Mouse (Mus musculus) neutrophil, adult 5-6 weeks (primary cell): ENCODE results near the gene Zswim4. TPM values are rescaled to one million over a fixed set of nuclear protein-coding genes. Genes with fewer than 3 reads are reported as not detected.

Source experiments
- ATAC-seq: fragments of 151-379, 151-347 bp; 2 replicates; pipeline ENCODE4 v1.8.0; 2017; ENCODE audit warnings: mild to moderate bottlenecking, moderate TSS enrichment; ENCODE audit not compliant: insufficient number of reproducible peaks, poor library complexity, low FRiP score, severe bottlenecking; ENCODE audit errors: extremely low read depth
- total RNA-seq: library from RNA; stranded (forward); fragments of 200-1000 nt; gene quantifications from 2 replicates; pipeline ENCODE4 v1.2.3, GENCODE M21; 2017

Zswim4 gene
- total RNA-seq, 1 experiment from 2014 or later, result 28.4 TPM

GRCm38 (mm10) chr8:84235746-84236409 is 977 bp downstream of the Zswim4 start:
- no peak for ATAC-seq

DNA sequence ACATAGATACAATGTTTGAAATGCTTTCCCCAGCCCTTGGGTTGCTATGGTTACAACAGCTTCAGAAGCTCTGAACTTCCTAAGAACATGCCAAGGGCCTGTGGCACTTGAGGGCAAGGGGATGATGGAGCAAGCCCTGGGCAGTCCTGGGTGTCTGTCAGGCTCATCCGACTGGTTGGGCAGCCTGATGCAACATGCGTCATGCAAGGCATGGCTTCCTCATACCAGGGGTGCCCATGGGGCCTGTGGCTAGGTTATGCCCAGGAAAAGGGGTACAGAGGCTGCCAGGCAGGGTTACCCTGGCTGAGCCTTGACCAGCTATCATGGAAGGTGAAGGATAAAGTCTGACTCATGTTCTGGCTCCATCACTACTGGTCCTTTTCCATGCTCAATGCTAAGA is 3.8 kb downstream of the Zswim4 start:
- peak; percentile 35 for ATAC-seq

DNA sequence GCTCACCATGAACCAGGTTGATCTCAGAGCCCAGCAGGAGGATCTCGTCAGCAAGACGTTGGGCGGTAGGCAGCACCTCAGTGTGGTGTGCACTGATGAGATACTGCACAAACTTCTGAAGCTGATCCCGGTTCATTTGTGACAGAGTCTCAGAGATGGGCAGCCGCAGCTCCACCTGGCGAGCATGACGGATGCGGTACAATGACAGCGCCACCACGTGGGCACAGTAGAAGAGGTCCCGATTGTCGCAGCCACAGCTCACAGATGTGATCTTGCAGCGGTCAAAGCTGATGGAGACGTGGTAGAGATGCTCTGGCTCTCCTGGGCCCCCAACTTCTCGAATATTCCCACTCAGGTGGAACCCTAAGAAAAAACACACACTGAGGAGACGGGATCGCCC is 6.1 kb downstream of the Zswim4 start:
- ATAC-seq, result no peak

DNA sequence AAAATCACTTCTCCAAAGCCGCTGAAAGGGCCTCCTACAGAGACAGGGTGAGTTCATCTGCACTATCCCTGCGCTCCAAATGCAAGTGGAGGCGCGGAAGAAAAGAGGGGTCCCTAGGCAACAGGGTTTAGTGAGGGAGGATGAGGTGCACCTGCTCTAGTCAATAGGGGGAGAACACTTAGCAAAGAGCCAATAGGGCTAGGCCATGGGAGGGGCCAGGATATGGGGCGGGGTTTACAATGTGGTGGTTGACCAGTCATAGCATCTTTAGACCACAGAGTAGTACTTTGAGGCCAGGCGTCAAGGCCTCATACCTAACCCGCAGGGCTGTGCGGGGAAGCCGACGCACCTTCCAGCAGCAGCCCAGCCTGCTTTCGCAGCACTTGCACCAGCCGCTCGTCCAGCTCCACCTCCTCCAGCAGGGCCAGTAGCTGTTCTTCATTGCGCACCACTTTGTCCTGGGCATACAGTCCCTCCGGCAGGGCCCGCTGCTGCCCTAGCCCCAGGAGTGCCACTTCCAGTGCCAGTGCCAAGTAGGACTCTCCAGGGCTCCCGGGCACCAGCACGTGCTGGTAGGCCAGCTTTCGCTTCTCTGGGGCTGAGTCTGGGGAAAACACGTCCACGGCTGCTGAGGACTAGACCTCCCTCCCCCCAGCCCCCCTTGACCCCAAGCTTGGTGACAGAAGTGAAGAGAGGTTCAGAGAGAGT is 13.4 kb downstream of the Zswim4 start:
- no peak for ATAC-seq

DNA sequence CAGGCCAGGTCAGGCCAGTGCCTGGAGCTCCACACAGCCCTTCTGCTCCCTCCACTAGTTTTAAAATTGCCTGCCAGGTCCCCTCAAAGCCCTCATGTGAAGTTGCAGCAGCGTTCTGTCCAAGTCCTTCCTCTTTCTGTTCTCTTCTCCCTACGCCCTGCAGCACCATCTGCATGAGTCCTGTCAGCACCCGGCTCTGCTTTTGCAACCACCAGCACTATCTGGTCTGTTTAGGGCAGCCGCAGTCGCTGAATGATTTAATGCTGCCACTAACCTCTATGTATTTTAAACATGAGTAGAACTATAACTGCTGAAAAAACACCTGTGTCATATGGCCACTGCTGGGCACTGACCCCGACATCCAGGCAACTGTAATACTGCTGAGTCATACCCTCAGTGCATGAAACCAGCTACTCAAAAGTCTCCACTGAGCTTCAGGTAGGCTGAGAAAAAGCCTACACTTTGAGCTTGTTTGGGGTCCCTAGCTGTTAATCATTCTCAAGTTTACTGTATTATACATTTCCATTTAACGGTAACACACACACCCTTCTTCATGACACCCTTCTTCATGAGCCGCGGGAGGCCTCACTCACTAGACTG is 14.2 kb downstream of the Zswim4 start:
- ATAC-seq, result peak; percentile 38

GRCm38 (mm10) chr8:84220105-84220504 is 16.8 kb downstream of the Zswim4 start:
- ATAC-seq, result peak; percentile 37

GRCm38 (mm10) chr8:84218143-84218542 is 18.7 kb downstream of the Zswim4 start:
- ATAC-seq, result no peak

GRCm38 (mm10) chr8:84217206-84217605 is 19.6 kb downstream of the Zswim4 start:
- no peak for ATAC-seq

DNA sequence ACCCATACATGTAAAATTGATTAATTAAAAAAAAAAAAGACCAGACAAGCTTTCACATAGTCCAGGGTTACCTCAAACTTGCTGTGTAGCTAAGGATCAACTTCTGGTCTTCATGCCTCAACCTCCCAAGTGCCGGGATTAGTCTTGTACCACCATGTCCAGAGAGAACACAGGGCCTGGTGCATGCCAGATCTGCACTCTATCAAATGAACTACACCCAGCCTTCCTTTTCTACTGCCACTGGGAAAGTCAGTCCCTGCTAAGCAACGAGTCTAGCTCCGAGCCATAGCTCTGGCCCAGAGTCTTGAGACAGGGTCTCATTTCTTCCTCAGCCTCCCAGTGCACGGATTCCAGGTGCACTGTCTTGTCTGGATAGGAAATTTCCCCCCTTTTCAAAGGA is 23.6 kb downstream of the Zswim4 start:
- no peak for ATAC-seq

DNA sequence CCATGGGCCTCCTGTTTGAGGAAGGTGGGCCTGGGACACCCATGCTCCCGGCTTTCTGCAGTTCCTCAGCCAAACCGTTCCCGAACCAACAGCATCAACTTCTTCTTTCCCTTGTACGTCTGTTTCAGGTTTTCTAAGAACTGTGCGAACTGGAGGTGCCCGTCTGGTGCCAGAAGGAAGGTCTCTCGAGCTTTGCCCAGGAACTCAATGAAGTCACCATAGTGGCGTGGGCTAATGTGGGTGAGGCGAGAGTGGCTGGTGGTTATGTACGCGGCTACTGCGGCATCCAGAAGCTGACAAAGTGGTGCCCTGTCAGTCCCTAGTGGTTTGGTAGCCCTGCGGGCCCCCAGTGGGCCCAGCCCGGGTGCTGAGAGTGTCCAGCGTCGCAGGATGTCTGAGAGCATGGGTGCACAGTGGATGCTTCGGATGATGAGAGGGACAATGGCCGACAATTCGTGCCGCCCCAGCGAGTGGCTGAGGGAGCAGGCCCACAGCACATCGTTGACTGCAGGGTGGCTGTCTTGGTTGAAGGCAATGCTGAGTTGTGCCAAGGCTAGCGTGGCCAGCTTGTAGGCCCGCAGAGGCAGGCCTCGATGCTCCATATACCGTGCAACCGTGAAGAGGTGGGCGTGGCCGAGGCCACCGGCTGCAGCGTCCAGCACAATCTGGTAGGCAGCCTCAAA is 24.8 kb downstream of the Zswim4 start:
- ATAC-seq, result no peak

DNA sequence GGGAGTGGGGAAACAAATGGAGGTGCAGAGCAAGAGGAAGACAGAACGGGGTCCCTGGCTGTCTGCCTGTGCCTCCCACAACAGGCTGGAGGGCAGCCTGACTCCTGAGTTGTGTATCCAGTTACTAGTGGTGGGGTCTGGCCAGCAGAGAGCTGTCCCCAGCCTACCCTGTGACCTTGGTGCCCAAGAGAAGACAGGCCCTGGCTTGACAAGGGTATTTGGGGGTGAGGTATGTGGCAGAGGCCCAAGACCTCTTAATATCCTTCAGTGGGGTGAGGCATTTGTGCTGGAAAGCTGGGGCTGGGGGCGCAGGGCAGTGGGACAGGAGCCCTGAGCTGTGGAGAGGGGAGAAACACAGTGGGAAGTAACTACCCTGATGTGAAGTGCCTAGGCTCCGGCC is 25.7 kb downstream of the Zswim4 start:
- ATAC-seq, result no peak

DNA sequence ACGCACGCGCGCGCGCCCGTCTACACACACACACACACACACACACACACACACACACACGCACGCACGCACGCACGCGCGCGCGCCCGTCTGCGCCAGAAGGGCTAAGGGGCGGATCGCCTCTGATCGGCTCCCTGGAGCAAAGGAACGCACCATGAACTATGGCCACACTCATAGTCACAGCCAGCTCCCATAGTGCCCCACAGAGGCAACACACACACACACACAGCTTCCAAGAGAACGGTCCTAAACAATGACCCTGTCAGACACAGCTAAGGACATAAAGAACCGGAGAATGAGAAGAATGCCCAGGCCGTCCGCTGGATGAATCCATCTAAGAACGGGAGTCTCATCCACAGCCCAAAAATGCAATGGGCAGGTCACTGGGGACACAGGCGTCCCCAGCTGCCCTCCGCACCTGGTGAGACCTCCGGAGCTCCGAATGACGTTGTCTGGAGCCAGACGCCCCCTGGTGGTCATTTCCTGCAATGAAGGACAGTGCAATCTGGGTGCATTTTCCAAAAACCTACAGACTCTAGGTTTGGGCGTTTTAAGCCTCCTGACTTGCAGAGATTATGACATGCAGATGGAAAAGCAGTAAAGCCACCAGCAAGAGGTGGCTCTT is 26.6 kb downstream of the Zswim4 start:
- ATAC-seq, result peak; percentile 40; the same call in 1 of the 2 replicates

- ATAC-seq, result no peak
Observed at GRCm38 (mm10) chr8:84208381-84209380, 28.2 kb downstream of the Zswim4 start.

DNA sequence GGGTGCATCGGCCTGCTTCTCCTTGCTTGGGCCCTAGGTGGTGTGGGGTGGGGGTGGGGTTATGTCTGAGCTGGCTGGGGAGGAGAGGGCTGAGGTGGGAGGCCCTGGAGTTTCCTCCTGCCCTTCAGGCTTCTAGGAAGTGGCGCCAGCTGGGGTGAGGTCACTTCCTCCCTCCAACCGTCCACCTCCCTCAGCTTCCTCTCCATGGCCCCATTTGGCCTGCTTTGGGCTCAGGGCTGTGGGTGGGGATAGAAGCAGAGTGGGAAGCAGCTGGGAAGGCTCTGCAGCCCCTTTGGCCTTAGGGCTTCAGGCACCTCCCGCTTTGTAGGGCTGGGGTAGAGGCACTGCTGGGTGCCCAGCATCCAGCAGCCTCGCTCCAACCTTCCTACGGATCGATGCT is 29.0 kb downstream of the Zswim4 start:
- peak; percentile 39 for ATAC-seq

GRCm38 (mm10) chr8:84206666-84207065 is 30.2 kb downstream of the Zswim4 start:
- ATAC-seq, result no peak

- no peak for ATAC-seq
Observed at GRCm38 (mm10) chr8:84205073-84205472, 31.8 kb downstream of the Zswim4 start.

GRCm38 (mm10) chr8:84203975-84204772 is 32.7 kb downstream of the Zswim4 start:
- peak; percentile 28 for ATAC-seq
